Mouse (Mus musculus) hindbrain, embryonic 10.5 days (tissue): ENCODE data around the gene Limch1. TPM values are rescaled to one million over a fixed set of nuclear protein-coding genes. Genes with fewer than 3 reads are reported as not detected.

Source experiments
- DNase-seq: peaks from one replicate; pipeline ENCODE4 v3.0.0-alpha.2; 2017; ENCODE audit warnings: low spot score
- H3K27ac ChIP-seq: fragments of 300-500 bp; sonication (generic); 2 replicates; pipeline ENCODE4 v1.5.1; 2016; ENCODE audit warnings: mild to moderate bottlenecking, moderate library complexity
- H3K27me3 ChIP-seq: fragments of 300-500 bp; sonication (generic); 2 replicates; pipeline ENCODE4 v1.6.1; 2016; ENCODE audit warnings: mild to moderate bottlenecking; ENCODE audit not compliant: poor library complexity, insufficient read depth, severe bottlenecking
- H3K36me3 ChIP-seq: fragments of 300-500 bp; sonication (generic); 2 replicates; pipeline ENCODE4 v1.6.1; 2016; ENCODE audit warnings: mild to moderate bottlenecking, moderate library complexity
- H3K4me1 ChIP-seq: fragments of 300-500 bp; sonication (generic); replicated peaks from 2 replicates; pipeline ENCODE4 v1.6.1; 2016; ENCODE audit warnings: mild to moderate bottlenecking
- H3K4me3 ChIP-seq: fragments of 300-500 bp; sonication (generic); 2 replicates; pipeline ENCODE4 v1.5.1; 2016; ENCODE audit warnings: mild to moderate bottlenecking, moderate library complexity
- H3K9me3 ChIP-seq: fragments of 300-500 bp; sonication (generic); 2 replicates; pipeline ENCODE4 v1.6.1; 2016; ENCODE audit warnings: mild to moderate bottlenecking, moderate library complexity
- WGBS: fragments of 180-500 bp; shearing (Covaris S2); methylation state at CpG from one replicate; pipeline ENCODE4 v1.1.7; 2016; 5-methylcytosine and 5-hydroxymethylcytosine counted together
- polyA plus RNA-seq: library from polyadenylated mRNA; unstranded; fragments of >200 nt; fragmentation: Nextera tagmentation; extraction: Ambion mirVana; gene quantifications from 2 replicates; pipeline ENCODE4 v1.2.1, GENCODE M21; 2016

Gene Limch1
- polyA plus RNA-seq, 1 experiment from 2014 or later = 49.2 TPM

- H3K4me3 ChIP-seq = no peak overlapping the region
- H3K9me3 ChIP-seq = no peaks in the 10 kb centered on the region
- no peaks in the 10 kb centered on the region for H3K36me3 ChIP-seq
- DNase-seq = peak; percentile 37
- 74% methylated on average over 8 of the region's 8 CpGs for WGBS
- peaks cover 21% of the 10 kb centered on the region for H3K4me1 ChIP-seq
- H3K27me3 ChIP-seq = no peaks in the 10 kb centered on the region
- no peak overlapping the region for H3K27ac ChIP-seq
Measured at GRCm38 (mm10) chr5:66941710-66942450, 196.3 kb downstream of the Limch1 start.

GRCm38 (mm10) chr5:66942922-66943321 is 197.3 kb downstream of the Limch1 start:
- Histone ChIP-seq H3K27ac (no peak overlapping the region), H3K4me1 (peaks cover 13% of the 10 kb centered on the region; the same call in 1 of the 2 replicates), H3K9me3 (no peaks in the 10 kb centered on the region), H3K27me3 (no peaks in the 10 kb centered on the region), H3K4me3 (no peak overlapping the region), H3K36me3 (no peaks in the 10 kb centered on the region)
- no peak for DNase-seq
- WGBS = 90% methylated on average over 2 of the region's 2 CpGs

GRCm38 (mm10) chr5:66943521-66943920 is 197.9 kb downstream of the Limch1 start:
- WGBS = 80% methylated on average over 7 of the region's 7 CpGs

GRCm38 (mm10) chr5:66947958-66948357 is 202.3 kb downstream of the Limch1 start:
- H3K27ac ChIP-seq = no peak overlapping the region
- 81% methylated on average over 6 of the region's 6 CpGs for WGBS
- H3K9me3 ChIP-seq = peaks cover 8% of the 10 kb centered on the region; the same call in 1 of the 2 replicates

More at GRCm38 (mm10) chr5:66943521-66943920, 197.9 kb downstream of the Limch1 start:
- Histone ChIP-seq H3K4me3 (no peak overlapping the region), H3K27ac (no peak overlapping the region), H3K27me3 (no peaks in the 10 kb centered on the region), H3K36me3 (no peaks in the 10 kb centered on the region), H3K4me1 (peaks cover 16% of the 10 kb centered on the region; the same call in 1 of the 2 replicates), H3K9me3 (no peaks in the 10 kb centered on the region)
- DNase-seq = no peak

GRCm38 (mm10) chr5:66949098-66949692 is 203.6 kb downstream of the Limch1 start:
- Histone ChIP-seq H3K9me3 (peaks cover 8% of the 10 kb centered on the region; the same call in 1 of the 2 replicates), H3K36me3 (no peaks in the 10 kb centered on the region), H3K27ac (no peak overlapping the region), H3K27me3 (no peaks in the 10 kb centered on the region), H3K4me3 (no peak overlapping the region), H3K4me1 (peaks cover 10% of the 10 kb centered on the region; the same call in 1 of the 2 replicates)
- no peak for DNase-seq
- 72% methylated on average over 8 of the region's 8 CpGs for WGBS

More at GRCm38 (mm10) chr5:66947958-66948357, 202.3 kb downstream of the Limch1 start:
- no peak for DNase-seq
- Histone ChIP-seq H3K4me1 (peaks cover 7% of the 10 kb centered on the region; the same call in 1 of the 2 replicates), H3K4me3 (no peak overlapping the region), H3K27me3 (no peaks in the 10 kb centered on the region), H3K36me3 (no peaks in the 10 kb centered on the region)

- Histone ChIP-seq H3K4me1 (peaks cover 4% of the 10 kb centered on the region; the same call in 1 of the 2 replicates), H3K27ac (no peak overlapping the region), H3K4me3 (no peak overlapping the region), H3K27me3 (no peaks in the 10 kb centered on the region), H3K9me3 (peaks cover 8% of the 10 kb centered on the region; the same call in 1 of the 2 replicates), H3K36me3 (no peaks in the 10 kb centered on the region)
- 83% methylated on average over 3 of the region's 3 CpGs for WGBS
- no peak for DNase-seq
Measured at GRCm38 (mm10) chr5:66953375-66953774, 207.7 kb downstream of the Limch1 start.

- WGBS = 69% methylated on average over 7 of the region's 7 CpGs
- H3K27ac ChIP-seq = no peak overlapping the region
- H3K4me1 ChIP-seq = peaks cover 3% of the 10 kb centered on the region; the same call in 1 of the 2 replicates
- H3K27me3 ChIP-seq = no peaks in the 10 kb centered on the region
- H3K9me3 ChIP-seq = peaks cover 8% of the 10 kb centered on the region; the same call in 1 of the 2 replicates
- no peaks in the 10 kb centered on the region for H3K36me3 ChIP-seq
- H3K4me3 ChIP-seq = no peak overlapping the region
- DNase-seq = no peak
Measured at GRCm38 (mm10) chr5:66953971-66954644, 208.5 kb downstream of the Limch1 start.

GRCm38 (mm10) chr5:66955245-66955644 is 209.6 kb downstream of the Limch1 start:
- Histone ChIP-seq H3K9me3 (peaks cover 8% of the 10 kb centered on the region; the same call in 1 of the 2 replicates), H3K36me3 (no peaks in the 10 kb centered on the region), H3K4me3 (no peak overlapping the region), H3K27ac (no peak overlapping the region), H3K4me1 (0 out of 2 replicates have a peak, but pooled peaks cover 3% of the 10 kb centered on the region), H3K27me3 (no peaks in the 10 kb centered on the region)
- WGBS = 87% methylated on average over 5 of the region's 5 CpGs
- DNase-seq = no peak

- Histone ChIP-seq H3K27me3 (no peaks in the 10 kb centered on the region), H3K4me1 (0 out of 2 replicates have a peak, but pooled peaks cover 3% of the 10 kb centered on the region), H3K36me3 (peaks cover 3% of the 10 kb centered on the region; the same call in 1 of the 2 replicates), H3K9me3 (peaks cover 6% of the 10 kb centered on the region; the same call in 1 of the 2 replicates), H3K27ac (no peak overlapping the region), H3K4me3 (no peak overlapping the region)
- no peak for DNase-seq
- WGBS = 74% methylated on average over 10 of the region's 10 CpGs
Measured at GRCm38 (mm10) chr5:66957656-66958055, 212.0 kb downstream of the Limch1 start.

GRCm38 (mm10) chr5:66958118-66958517 is 212.5 kb downstream of the Limch1 start:
- no peak for DNase-seq
- 0 out of 2 replicates have a peak, but pooled peaks cover 3% of the 10 kb centered on the region for H3K9me3 ChIP-seq
- 0 out of 2 replicates have a peak, but pooled peaks cover 3% of the 10 kb centered on the region for H3K4me1 ChIP-seq
- 80% methylated on average over 8 of the region's 8 CpGs for WGBS
- H3K4me3 ChIP-seq = no peak overlapping the region
- H3K27ac ChIP-seq = no peak overlapping the region
- H3K27me3 ChIP-seq = no peaks in the 10 kb centered on the region
- peaks cover 3% of the 10 kb centered on the region; the same call in 1 of the 2 replicates for H3K36me3 ChIP-seq

- WGBS = 91% methylated on average over 8 of the region's 8 CpGs
- no peak for DNase-seq
- no peak overlapping the region for H3K27ac ChIP-seq
Measured at GRCm38 (mm10) chr5:66959968-66960367, 214.3 kb downstream of the Limch1 start.

GRCm38 (mm10) chr5:66965442-66965841 is 219.8 kb downstream of the Limch1 start:
- H3K27me3 ChIP-seq = no peaks in the 10 kb centered on the region
- peaks cover 56% of the 10 kb centered on the region for H3K4me1 ChIP-seq
- 52% methylated on average over 6 of the region's 6 CpGs for WGBS
- no peak for DNase-seq
- H3K4me3 ChIP-seq = no peak overlapping the region
- peak overlapping the region; percentile 66; the same call in 1 of the 2 replicates for H3K27ac ChIP-seq
- H3K36me3 ChIP-seq = peaks cover 3% of the 10 kb centered on the region; the same call in 1 of the 2 replicates
- H3K9me3 ChIP-seq = 0 out of 2 replicates have a peak, but pooled peaks cover 3% of the 10 kb centered on the region

More at GRCm38 (mm10) chr5:66959968-66960367, 214.3 kb downstream of the Limch1 start:
- no peak overlapping the region for H3K4me3 ChIP-seq
- H3K9me3 ChIP-seq = 0 out of 2 replicates have a peak, but pooled peaks cover 3% of the 10 kb centered on the region
- H3K36me3 ChIP-seq = peaks cover 3% of the 10 kb centered on the region; the same call in 1 of the 2 replicates
- peaks cover 8% of the 10 kb centered on the region; the same call in 1 of the 2 replicates for H3K4me1 ChIP-seq
- no peaks in the 10 kb centered on the region for H3K27me3 ChIP-seq
